Mouse (Mus musculus): Measurements from ENCODE around the gene Lrrc25.

The Lrrc25 gene

DNA sequence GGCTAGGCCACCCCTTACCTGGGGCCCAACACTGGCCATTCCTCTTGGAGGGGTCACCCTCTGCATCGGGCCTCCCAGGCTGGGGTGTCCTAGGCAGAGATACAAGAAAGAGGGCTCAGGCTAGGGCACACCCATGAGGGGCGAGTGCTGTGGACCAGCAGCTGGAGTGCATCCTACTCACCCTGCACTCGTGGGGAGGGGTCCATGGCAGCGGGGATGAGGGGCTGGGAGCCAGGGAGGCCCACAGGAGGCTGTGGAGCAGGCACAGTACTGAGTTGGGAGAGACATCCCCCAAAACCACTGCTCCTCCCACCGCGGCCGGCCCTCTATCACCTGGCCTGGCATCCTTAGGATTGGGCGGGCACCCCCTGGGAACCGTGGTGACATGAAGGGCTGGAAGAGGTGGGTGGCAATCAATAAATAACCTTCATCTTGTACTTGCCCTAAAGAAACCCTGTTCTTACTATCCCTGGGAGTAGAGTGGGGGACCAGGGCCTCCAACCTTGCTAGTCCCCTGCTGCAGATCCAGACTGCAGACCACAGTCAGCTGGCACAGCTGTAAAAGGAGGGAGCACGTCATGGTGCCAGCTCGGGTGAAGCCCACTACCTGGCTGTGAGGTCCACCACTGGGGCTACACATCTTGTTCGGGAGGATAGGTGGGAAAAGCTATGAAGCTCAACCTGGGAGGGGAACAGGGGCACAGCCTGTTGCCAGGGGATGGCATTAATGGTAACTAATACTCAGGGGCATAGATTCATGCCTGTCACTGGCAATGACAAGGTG is 16.3 kb upstream of the Lrrc25 start:
- peak in 1 of 2 experiments; percentile 40 for DNase-seq

DNA sequence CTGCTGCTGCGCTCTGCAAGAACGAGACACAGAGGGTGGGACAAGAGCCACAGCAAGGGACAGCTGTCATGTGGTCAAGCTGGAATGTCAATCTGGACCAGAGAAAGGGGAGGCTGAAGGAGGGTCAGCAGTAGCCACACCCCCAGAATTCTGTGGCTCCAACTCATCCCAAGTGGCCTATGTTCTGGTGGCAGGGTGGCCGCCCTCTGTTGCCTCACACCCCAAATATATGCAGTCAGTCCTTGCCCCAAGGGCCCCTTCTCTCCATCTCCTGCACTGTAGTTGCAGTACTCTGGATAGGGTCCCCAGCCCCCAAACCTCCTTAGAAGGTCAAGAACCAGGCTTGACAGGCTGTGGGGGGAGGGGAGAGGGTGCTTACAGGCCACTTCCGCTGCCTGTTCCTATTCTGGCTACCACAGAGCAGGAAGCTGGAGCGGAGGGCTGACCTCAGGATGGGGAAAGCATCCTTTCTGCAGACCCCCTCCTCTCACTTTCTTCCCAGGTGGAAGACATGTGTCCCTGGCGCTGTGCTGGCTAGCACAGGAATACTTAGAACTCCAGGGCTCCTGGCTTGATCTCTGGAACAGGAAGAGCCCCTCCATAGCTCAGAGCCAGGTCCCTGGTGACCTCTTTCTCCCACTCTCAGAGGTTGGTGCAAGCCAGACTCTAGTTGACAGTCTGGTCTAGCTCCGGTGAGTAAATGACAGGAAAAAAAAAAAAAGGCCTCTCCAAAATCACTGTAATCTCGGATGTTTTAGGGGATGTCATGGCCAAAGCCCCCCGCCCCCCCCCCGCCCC is 15.3 kb upstream of the Lrrc25 start:
- peak; percentile 46 to 74 for DNase-seq

DNA sequence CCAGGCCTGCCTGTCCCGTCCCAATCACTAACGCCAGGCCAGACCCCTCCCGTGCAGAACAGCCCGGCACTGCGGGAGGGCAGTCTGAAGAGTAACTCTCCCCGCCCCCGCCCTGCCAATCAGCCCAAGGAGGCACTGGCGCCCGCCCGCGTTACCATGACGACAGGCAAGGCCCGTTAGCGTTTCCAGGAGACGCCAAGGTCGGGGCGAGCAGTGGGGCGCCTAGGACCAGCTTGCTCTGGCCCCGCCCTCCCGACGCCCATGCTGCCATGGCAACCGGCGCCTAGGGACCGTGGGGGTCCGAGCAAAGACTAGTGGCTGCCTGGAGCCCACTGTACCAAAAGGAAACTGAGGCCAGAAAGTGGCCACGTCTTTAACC is 14.7 kb upstream of the Lrrc25 start:
- peak; percentile 93 to 98 for DNase-seq

GRCm38 (mm10) chr8:70602139-70602811 is 13.7 kb upstream of the Lrrc25 start:
- no peak for DNase-seq

GRCm38 (mm10) chr8:70604558-70604957 is 11.4 kb upstream of the Lrrc25 start:
- DNase-seq, result no peak

- DNase-seq, result no peak
These were observed 9.8 kb upstream of the Lrrc25 start for GRCm38 (mm10) chr8:70605871-70606779.

- no peak for DNase-seq
These were observed 9.0 kb upstream of the Lrrc25 start for GRCm38 (mm10) chr8:70606780-70607602.

DNA sequence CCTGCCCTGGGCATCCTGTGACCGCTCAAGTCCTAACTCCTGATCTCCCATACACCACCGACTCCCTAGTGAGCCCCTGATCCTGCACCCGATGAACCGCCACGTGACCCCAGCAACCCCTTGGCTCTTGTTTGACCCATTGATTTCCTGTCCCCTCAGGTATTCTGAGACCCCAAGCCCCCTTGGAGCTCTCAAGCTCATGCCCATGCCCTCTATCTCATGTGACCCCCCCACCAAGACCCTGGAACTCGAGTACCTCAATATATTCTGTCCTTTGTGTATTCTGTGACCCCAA is 8.4 kb upstream of the Lrrc25 start:
- peak in 1 of 2 experiments; percentile 36 for DNase-seq

- peak; percentile 73 to 81 for DNase-seq
These were observed 7.8 kb upstream of the Lrrc25 start for GRCm38 (mm10) chr8:70607898-70608748.

GRCm38 (mm10) chr8:70608749-70609367 is 7.1 kb upstream of the Lrrc25 start, which contains the start of gene Ssbp4:
Ssbp4 (minus strand) TSS chr8:70608872.
- DNase-seq, result no peak

DNA sequence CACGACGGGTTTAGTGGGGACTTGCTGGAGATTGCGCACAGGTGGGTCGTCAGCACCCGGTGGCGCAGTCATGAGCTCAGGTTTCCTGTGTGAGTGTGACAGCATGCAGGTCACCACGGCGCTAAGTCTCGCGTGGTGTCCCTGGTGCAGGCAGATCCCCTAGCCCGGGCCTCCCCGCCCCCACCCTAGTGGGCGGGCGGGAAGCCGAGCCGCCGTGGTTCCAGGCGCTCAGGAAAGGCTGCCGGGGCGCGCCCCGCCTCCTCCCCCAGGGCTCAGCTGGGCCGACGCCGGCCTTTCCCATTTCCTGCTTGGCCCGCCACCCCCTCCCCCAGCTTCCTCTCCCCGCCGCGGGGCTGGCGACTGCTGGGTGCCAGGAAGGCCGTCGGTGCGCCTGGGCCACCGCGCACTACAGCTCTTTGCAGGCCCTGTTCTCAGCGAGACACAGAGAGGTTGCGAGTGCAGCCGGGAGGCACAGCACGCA is 6.5 kb upstream of the Lrrc25 start:
- peak; percentile 54 to 69 for DNase-seq

DNA sequence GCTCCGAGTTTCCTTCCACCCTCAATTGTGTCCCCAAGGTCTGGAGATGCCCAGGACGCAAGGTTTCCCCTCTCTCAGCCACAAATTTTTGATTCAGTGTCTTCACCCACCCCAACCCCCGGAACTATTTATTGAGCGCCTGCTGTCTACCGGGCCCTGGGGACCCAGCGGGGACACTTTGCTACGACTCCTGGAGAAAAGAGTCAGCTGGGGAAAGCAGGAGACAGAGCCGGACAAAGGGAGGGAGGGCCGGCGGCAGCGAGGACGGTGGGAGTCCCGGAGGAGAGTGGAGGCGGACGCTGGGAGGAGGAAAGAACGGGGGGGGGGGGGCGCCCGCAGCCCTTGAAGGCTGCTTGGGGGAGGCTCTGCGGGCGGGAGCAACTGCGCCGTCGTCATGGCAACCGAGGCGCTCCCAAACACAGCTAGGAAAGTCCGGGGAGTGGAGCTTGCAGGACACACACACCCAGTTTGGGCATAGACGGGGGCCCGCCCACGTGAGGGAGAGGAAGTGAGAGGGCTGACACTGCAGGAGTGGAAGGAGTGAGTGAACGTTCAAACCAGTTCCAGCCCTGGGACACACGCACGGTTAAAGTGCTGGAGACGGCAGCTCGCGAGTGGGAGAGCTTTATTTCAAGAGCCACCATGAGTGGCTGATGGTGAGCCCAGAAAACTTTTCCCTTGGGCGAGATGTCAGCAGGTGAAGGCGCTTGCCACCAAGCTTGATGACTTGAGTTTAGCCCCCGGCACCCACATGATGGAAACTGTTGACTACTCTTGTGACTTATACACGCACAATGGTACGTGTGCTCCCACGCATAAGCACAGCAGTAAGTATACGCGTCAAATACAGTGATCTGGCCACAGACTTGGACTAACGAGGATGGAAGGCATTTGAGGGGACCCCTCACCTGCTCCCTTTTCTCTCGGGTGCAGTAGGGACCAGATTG is 5.8 kb upstream of the Lrrc25 start:
- DNase-seq, result peak; percentile 44 to 56

GRCm38 (mm10) chr8:70610796-70611771 is 4.9 kb upstream of the Lrrc25 start:
- DNase-seq, result peak; percentile 85 to 91

- DNase-seq, result peak; percentile 93 to 95
These were observed 4.1 kb upstream of the Lrrc25 start for GRCm38 (mm10) chr8:70611849-70612248.

- DNase-seq, result peak in 1 of 2 experiments; percentile 3
These were observed 2.2 kb upstream of the Lrrc25 start for GRCm38 (mm10) chr8:70613763-70614162.

DNA sequence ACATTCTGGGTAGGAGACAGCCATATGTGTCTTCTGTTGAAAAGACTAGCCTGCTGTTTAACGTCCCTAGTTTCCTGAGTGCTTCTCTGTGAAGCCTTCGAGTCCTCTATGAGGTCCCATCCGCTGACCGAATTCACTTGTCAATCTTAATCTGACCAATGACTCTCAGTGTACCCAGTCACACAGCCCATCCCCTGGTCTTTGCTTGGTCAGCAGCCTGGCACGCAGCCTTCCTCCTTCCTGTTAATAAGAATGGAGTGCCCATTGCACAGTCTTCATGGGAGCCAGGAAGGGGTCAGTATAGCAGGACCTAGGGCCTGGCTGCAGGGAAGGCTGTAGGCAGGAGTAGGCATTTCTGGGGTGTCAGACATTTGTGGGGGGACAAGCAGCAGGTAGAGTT is 1.5 kb upstream of the Lrrc25 start:
- peak in 1 of 2 experiments; percentile 12 for DNase-seq

DNA sequence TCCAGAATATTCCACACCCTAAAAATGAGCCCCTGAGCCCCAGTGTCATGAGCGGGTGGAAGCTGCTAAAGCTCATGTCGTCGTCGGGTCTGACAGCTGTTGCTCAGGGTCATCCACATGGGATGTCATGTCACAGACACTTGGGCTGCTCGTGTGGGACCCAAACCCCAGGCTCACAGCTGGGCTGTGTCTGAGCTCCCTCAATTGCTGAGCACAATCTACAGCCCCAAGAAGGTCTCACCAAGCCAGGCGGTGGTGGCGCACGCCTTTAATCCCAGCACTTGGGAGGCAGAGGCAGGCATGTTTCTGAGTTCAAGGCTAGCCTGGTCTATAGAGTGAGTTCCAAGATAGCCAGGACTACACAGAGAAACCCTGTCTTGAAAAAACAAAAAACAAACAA is 674 bp upstream of the Lrrc25 start:
- no peak for DNase-seq

Data from cerebellum, postnatal 14 days (tissue).